Mouse (Mus musculus) kidney, embryonic 16.5 days (tissue): Measurements from ENCODE around the gene 2310039H08Rik. TPM values are rescaled to one million over a fixed set of nuclear protein-coding genes. Genes with fewer than 3 reads are reported as not detected.

Experiments used
- ATAC-seq: fragments of 200-750 bp; cut with Nextera tagmentation; 2 replicates; pipeline ENCODE4 v1.8.0; 2017; ENCODE audit warnings: moderate TSS enrichment; ENCODE audit not compliant: low FRiP score, low TSS enrichment
- H3K27ac ChIP-seq: fragments of 300-500 bp; sonication (generic); 2 replicates; pipeline ENCODE4 v1.5.1; 2014; ENCODE audit warnings: low read length
- H3K27me3 ChIP-seq: fragments of 300-500 bp; sonication (generic); 2 replicates; pipeline ENCODE4 v1.6.1; 2014; ENCODE audit warnings: low read length, control low read depth, mixed read lengths; ENCODE audit not compliant: insufficient read depth
- H3K36me3 ChIP-seq: fragments of 300-500 bp; sonication (generic); 2 replicates; pipeline ENCODE4 v1.6.1; 2014; ENCODE audit warnings: low read length, control low read depth, mixed read lengths; ENCODE audit not compliant: insufficient read depth
- H3K4me1 ChIP-seq: fragments of 300-500 bp; sonication (generic); 2 replicates; pipeline ENCODE4 v1.6.1; 2014; ENCODE audit warnings: low read length, control low read depth, mixed read lengths; ENCODE audit not compliant: insufficient read depth
- H3K4me2 ChIP-seq: fragments of 300-500 bp; sonication (generic); replicated peaks from 2 replicates; pipeline ENCODE4 v1.6.1; 2014; ENCODE audit warnings: low read depth, low read length
- H3K4me3 ChIP-seq: fragments of 300-500 bp; sonication (generic); 2 replicates; pipeline ENCODE4 v1.5.1; 2014; ENCODE audit warnings: mild to moderate bottlenecking, low read length
- H3K9ac ChIP-seq: fragments of 300-500 bp; sonication (generic); replicated peaks from 2 replicates; pipeline ENCODE4 v1.6.1; 2014; ENCODE audit warnings: low read length
- H3K9me3 ChIP-seq: fragments of 300-500 bp; sonication (generic); 2 replicates; pipeline ENCODE4 v1.6.1; 2016; ENCODE audit warnings: low read length, control low read depth
- WGBS: fragments of 180-500 bp; shearing (Covaris S2); extraction: QIAGEN DNeasy Blood & Tissue Kit; methylation state at CpG from one replicate; pipeline ENCODE4 v1.1.7; 2014; 5-methylcytosine and 5-hydroxymethylcytosine counted together
- polyA plus RNA-seq: library from polyadenylated mRNA; unstranded; fragments of >200 nt; fragmentation: Nextera tagmentation; extraction: Ambion mirVana; gene quantifications from 2 replicates; pipeline ENCODE4 v1.2.1, GENCODE M21; 2015

The 2310039H08Rik gene
- polyA plus RNA-seq, 1 experiment from 2014 or later, result 89.9 TPM

DNA sequence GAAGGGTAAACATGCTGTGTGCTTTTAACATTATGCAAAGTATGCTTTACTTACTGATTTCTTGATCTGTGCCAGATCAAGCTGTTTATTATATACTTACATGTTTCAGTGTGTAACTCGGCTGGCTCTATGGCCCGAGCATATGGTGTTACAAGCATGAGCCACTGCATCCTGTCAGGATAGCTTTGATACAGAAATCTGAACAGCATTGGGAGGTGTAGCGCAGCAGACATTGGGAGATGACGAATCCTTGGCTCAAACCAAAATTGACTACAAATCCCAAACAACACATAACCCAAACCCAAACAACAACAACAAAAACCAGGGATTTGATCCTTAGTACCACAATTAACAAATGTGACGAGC, 414 bp upstream of the 2310039H08Rik start:
- peak overlapping the region; percentile 91 for H3K27ac ChIP-seq
- peaks cover 19% of the 10 kb centered on the region for H3K4me1 ChIP-seq
- WGBS, result 3% methylated on average over 5 of the region's 5 CpGs
- no peaks in the 10 kb centered on the region for H3K9me3 ChIP-seq
- H3K36me3 ChIP-seq, result peaks cover 21% of the 10 kb centered on the region
- H3K4me3 ChIP-seq, result peak overlapping the region; percentile 96
- no peaks in the 10 kb centered on the region for H3K27me3 ChIP-seq
- ATAC-seq, result no peak
- H3K4me2 ChIP-seq, result peak overlapping the region; percentile 82
- H3K9ac ChIP-seq, result peak overlapping the region; percentile 89

DNA sequence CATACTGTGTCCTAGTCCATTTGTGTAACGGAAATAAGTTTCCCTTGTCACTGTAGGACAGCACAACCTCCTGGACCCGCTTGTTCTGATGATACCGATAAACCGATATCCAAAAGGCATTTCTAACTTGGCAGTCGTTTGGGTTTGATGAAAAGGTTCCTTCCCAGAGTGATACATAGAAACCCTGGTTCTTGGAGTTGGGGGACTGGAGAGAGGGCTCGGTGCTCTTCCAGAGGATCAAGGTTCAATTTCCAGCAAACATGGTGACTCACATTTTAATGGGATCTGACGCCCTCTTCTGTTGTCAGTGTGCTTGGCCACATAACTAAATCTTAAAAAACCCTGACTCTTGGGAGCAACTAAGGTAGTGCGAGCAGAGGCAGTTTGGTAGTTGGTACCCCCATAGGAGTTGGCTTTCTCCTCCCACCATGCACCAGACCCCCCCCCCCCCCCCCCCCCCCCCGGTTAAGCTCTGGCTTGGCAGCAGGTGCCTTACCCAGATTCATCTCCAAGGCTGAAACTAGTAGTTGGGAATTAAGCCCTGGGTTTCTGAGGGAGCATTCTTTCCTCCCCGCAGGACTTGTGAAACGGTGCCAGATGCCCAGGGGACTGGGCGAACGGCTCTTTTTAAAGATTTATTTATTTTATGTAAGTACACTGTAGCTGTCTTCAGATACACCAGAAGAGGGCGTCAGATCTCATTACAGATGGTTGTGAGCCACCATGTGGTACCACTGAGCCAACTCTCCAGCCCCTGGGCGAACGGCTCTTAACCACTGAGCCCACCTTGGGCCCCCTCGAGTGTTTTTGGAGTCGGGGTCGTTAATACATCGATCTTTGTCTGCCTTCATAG, 1.1 kb downstream of the 2310039H08Rik start:
- Histone ChIP-seq H3K4me2 (peak overlapping the region; percentile 82), H3K9me3 (no peaks in the 10 kb centered on the region), H3K27ac (peak overlapping the region; percentile 91), H3K4me3 (peak overlapping the region; percentile 96), H3K27me3 (no peaks in the 10 kb centered on the region), H3K36me3 (peaks cover 36% of the 10 kb centered on the region), H3K4me1 (peaks cover 15% of the 10 kb centered on the region), H3K9ac (peak overlapping the region; percentile 89)
- 0 out of 2 replicates have a peak, but pooled peaks have one; percentile 8 for ATAC-seq
- WGBS, result 10% methylated on average over 19 of the region's 20 CpGs

DNA sequence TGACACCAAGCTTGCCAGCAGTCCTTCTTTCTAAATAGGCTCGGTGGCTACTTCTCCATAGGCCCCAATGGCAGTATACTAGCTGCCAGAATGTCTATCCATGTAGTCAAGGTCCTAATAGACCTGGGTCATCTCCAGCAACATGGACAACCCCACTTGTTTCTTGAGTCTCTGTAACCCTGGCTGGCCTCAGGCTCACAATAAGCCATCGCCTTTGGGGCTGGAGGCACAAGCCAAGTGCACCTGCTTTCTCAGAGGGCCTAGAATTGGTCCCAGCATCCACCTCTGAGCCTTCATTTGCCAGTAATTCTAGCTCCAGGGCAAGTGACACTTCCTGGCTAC, 1.7 kb downstream of the 2310039H08Rik start:
- H3K4me1 ChIP-seq, result peaks cover 15% of the 10 kb centered on the region
- H3K27me3 ChIP-seq, result no peaks in the 10 kb centered on the region
- H3K36me3 ChIP-seq, result peaks cover 42% of the 10 kb centered on the region
- H3K4me2 ChIP-seq, result peak overlapping the region; percentile 82
- no peaks in the 10 kb centered on the region for H3K9me3 ChIP-seq
- no peak overlapping the region for H3K27ac ChIP-seq
- H3K4me3 ChIP-seq, result 0 out of 2 replicates have a peak overlapping the region, but pooled peaks have one; percentile 96
- WGBS, result 36% methylated on average over 2 of the region's 2 CpGs
- no peak for ATAC-seq
- no peak overlapping the region for H3K9ac ChIP-seq

DNA sequence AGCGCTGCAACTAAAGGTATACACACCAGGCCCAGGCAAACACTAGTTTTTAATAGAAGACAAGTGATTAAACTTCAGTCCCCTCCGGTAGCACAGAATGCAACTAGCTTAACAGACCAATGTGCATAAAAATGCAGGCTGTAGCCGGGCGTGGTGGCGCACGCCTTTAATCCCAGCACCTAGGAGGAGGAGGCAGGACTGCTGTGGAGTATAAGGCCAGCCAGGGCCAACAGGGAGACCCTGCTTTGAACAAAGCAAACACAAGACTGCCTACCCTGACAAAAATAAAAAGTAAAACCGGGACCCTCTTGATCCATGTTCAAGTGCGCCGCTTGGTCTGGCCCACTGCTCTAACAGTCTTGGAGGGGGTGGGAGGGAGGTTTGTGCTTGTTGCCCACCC, 2.6 kb downstream of the 2310039H08Rik start:
- no peak overlapping the region for H3K27ac ChIP-seq
- H3K9ac ChIP-seq, result no peak overlapping the region
- H3K36me3 ChIP-seq, result peaks cover 52% of the 10 kb centered on the region
- no peaks in the 10 kb centered on the region for H3K9me3 ChIP-seq
- H3K27me3 ChIP-seq, result no peaks in the 10 kb centered on the region
- H3K4me2 ChIP-seq, result no peak overlapping the region
- H3K4me3 ChIP-seq, result no peak overlapping the region
- WGBS, result 95% methylated on average over 9 of the region's 9 CpGs
- ATAC-seq, result no peak
- H3K4me1 ChIP-seq, result peaks cover 15% of the 10 kb centered on the region

DNA sequence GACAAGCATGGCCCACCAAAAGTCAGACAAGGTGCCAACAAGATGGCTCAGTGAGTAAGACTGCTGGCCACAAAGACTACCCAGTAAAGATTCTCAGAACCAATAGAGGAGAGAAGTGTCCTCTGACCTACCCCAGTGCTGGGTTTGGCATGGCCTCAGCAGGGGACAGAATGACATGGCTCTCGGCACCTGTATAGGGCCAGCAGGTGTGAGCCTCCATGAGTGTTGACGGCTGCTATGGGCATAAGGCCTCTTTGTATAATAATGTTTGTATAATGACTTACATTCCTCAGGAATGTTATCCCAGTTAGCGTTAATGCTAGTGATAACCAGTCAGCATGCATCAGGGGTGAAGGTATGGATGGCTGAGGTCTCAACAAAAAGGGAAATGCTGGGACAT, 3.7 kb downstream of the 2310039H08Rik start:
- H3K4me2 ChIP-seq, result no peak overlapping the region

DNA sequence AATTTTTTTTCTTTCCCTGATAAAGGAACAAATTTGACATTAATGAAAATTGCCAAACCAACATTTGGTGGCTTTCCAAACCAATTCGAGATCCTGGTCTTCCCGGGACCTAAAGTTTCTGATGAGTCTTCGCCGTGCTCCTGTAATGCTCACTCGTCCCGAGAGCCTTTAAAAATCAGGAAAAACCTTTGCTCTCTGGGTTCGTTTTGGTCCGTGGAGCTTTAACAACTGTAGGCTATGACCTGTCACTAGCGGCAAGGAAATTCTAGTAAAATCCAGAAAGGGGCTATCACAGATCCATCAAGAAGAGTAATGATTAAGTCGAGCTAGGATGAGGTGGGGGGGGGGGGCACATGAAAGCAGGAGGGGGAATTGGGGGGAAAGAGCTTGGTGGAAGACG, 9.4 kb downstream of the 2310039H08Rik start:
- Histone ChIP-seq H3K27ac (peak overlapping the region; percentile 92), H3K9me3 (no peaks in the 10 kb centered on the region), H3K27me3 (no peaks in the 10 kb centered on the region), H3K4me1 (peaks cover 11% of the 10 kb centered on the region), H3K9ac (peak overlapping the region; percentile 84), H3K4me3 (peak overlapping the region; percentile 75), H3K4me2 (peak overlapping the region; percentile 61), H3K36me3 (peaks cover 39% of the 10 kb centered on the region)
- ATAC-seq, result no peak
- 2% methylated on average over 11 of the region's 11 CpGs for WGBS

More for the DNA sequence above, 3.7 kb downstream of the 2310039H08Rik start:
- H3K4me3 ChIP-seq, result no peak overlapping the region
- no peak overlapping the region for H3K27ac ChIP-seq
- ATAC-seq, result no peak
- 91% methylated on average over 3 of the region's 3 CpGs for WGBS
- no peak overlapping the region for H3K9ac ChIP-seq
- no peaks in the 10 kb centered on the region for H3K27me3 ChIP-seq
- peaks cover 59% of the 10 kb centered on the region for H3K36me3 ChIP-seq
- no peaks in the 10 kb centered on the region for H3K9me3 ChIP-seq
- peaks cover 17% of the 10 kb centered on the region for H3K4me1 ChIP-seq

DNA sequence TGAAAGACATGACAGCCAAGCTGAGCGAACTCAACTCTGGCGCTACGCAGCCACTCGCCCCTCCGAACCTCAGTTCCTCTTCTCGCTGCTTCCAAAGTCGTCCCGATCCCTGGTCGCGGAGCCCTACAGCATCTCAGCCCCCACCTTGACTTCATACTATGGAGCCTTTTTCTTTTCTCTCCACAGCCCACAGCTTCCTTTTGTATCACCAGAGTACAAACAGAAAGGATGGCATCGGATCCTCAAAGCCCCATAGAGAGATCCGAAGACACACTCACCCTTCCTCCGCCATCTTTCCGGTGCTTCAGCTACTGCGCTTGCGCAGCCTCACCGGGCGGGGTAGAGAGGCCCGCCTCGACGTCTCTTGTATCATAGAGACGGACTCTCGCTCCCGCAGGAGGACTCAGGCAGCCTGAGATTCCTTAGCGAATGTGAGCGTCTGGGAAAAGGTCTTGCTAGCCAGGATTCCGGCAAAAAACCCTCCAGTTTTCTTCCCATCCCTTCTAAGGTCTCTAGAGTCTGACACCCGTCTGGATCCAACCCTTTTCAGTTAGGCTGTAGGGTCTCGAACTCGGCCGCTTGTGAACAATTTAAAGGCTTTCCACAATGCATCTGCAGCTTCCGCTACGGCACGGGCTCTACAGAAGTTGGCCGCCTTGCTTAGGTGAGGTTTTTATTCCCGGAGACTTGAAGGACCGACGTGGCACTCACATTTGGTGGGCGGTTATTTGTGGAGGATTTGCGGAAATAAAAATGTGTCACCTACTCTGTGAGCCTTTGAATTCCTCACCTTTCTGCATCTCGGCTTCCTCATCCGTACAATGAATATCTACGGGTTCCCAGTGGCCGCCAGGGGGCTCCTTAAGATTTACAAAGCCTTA, 10.1 kb downstream of the 2310039H08Rik start, which contains the start of gene Rpl7l1:
Gene Rpl7l1 (minus strand): TSS at position 332 of the 881 bp plus-strand sequence.
- peak within 1 kb of the TSS; percentile 84 for H3K9ac ChIP-seq
- peak; percentile 96 for ATAC-seq
- H3K9me3 ChIP-seq, result no peaks in the 10 kb centered on the region
- H3K4me2 ChIP-seq, result peak within 1 kb of the TSS; percentile 61
- peak within 1 kb of the TSS; percentile 75 for H3K4me3 ChIP-seq
- H3K27me3 ChIP-seq, result no peaks in the 10 kb centered on the region
- 1% methylated on average over 44 of the region's 44 CpGs for whole genome bisulfite sequencing
- peaks cover 32% of the 10 kb centered on the region for H3K36me3 ChIP-seq
- peak within 1 kb of the TSS; percentile 92 for H3K27ac ChIP-seq
- H3K4me1 ChIP-seq, result peaks cover 11% of the 10 kb centered on the region

DNA sequence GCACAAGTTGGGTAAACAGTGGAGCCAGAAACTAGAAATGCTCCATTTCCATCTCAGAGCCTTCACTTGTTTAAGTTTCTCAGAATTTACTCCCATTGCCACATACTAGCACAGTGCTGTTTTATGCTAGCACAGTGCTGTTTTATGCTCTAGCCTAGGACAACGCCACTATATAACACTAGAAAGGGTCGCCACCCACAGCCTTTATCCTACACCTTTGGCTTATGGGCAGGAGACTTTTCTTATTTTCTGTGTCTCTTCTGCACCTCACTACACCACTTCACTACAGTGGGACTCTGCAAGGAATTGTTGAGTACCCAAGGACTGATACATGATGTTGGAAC, 10.8 kb downstream of the 2310039H08Rik start:
- peak overlapping the region; percentile 75 for H3K4me3 ChIP-seq
- ATAC-seq, result peak; percentile 52; the same call in 1 of the 2 replicates
- H3K9me3 ChIP-seq, result no peaks in the 10 kb centered on the region
- peaks cover 26% of the 10 kb centered on the region for H3K36me3 ChIP-seq
- peak overlapping the region; percentile 92 for H3K27ac ChIP-seq
- H3K4me1 ChIP-seq, result peaks cover 11% of the 10 kb centered on the region
- peak overlapping the region; percentile 61; the same call in 1 of the 2 replicates for H3K4me2 ChIP-seq
- H3K27me3 ChIP-seq, result no peaks in the 10 kb centered on the region
- peak overlapping the region; percentile 84 for H3K9ac ChIP-seq
- WGBS, result 82% methylated on average over 2 of the region's 2 CpGs

DNA sequence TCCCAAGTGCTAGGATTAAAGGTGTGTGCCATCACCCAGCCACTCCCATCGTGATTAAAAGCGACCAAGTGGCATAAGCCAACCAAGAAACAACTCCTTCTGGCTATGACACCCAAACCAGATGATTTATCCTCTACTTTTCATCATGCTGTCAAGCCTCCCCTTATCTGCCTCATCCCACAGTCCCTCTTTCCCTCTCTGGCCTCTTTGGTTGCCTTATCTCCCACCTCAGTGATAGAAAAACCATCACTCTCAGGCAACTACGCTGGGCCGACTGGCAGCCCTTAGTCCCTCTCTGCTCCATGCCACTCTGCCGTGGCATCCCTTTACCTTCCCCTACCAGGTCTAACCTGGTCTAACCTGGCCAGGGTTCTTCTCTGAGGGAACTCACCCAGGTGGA, 14.5 kb downstream of the 2310039H08Rik start:
- no peak overlapping the region for H3K27ac ChIP-seq
- WGBS, result 88% methylated on average over 5 of the region's 5 CpGs
- H3K27me3 ChIP-seq, result no peaks in the 10 kb centered on the region
- no peaks in the 10 kb centered on the region for H3K36me3 ChIP-seq
- no peak overlapping the region for H3K9ac ChIP-seq
- H3K4me2 ChIP-seq, result no peak overlapping the region
- peaks cover 5% of the 10 kb centered on the region; the same call in 1 of the 2 replicates for H3K4me1 ChIP-seq
- H3K4me3 ChIP-seq, result no peak overlapping the region
- H3K9me3 ChIP-seq, result no peaks in the 10 kb centered on the region
- ATAC-seq, result no peak
